Mouse (Mus musculus): ENCODE measurements around the gene Gpr157.

GRCm38 (mm10) chr4:150043591-150043990, 43.6 kb upstream of the Gpr157 start:
- TF ChIP-seq CTCF (IDR thresholded peaks at IDR 0.05) (no peak), EP300 (IDR thresholded peaks at IDR 0.05) (no peak)

All from lung, postnatal 0 days (tissue).